Mouse (Mus musculus) cerebellum, adult 11-12 months (tissue): ENCODE data around the gene Tmem88b.
"Not testable (repeated sequence)": the region's sequence is repeated elsewhere in the genome, so short reads cannot be mapped to it uniquely, and the experiment has no call there.

Source experiments
- DNase-seq: peaks from one replicate; pipeline ENCODE4 v3.0.0; 2022

The Tmem88b gene

GRCm38 (mm10) chr4:155785819-155786218 is at the start of gene Tmem88b:
TSS of gene Tmem88b (minus strand) at chr4:155785874.
- no peak for DNase-seq

GRCm38 (mm10) chr4:155833836-155834235 is 48.2 kb upstream of the Tmem88b start:
- DNase-seq, result peak; percentile 62

- peak; percentile 32 for DNase-seq
Observed at GRCm38 (mm10) chr4:155833234-155833633, 47.6 kb upstream of the Tmem88b start.

- peak; percentile 62 for DNase-seq
Observed at GRCm38 (mm10) chr4:155832321-155832720, 46.6 kb upstream of the Tmem88b start.

- DNase-seq, result no peak
Observed at GRCm38 (mm10) chr4:155831831-155832230, 46.2 kb upstream of the Tmem88b start.

- DNase-seq, result peak; percentile 94
Observed at GRCm38 (mm10) chr4:155831205-155831766, 45.6 kb upstream of the Tmem88b start, which contains the start of gene Aurkaip1. TSS of gene Aurkaip1 (plus strand) at chr4:155831272.

GRCm38 (mm10) chr4:155830596-155830995 is 44.9 kb upstream of the Tmem88b start:
- DNase-seq, result peak; percentile 23

- peak; percentile 35 for DNase-seq
Observed at GRCm38 (mm10) chr4:155829866-155830265, 44.2 kb upstream of the Tmem88b start.

- DNase-seq, result no peak
Observed at GRCm38 (mm10) chr4:155823443-155823842, 37.8 kb upstream of the Tmem88b start.

GRCm38 (mm10) chr4:155821025-155821424 is 35.4 kb upstream of the Tmem88b start:
- no peak for DNase-seq

GRCm38 (mm10) chr4:155817533-155817932 is 31.9 kb upstream of the Tmem88b start:
- no peak for DNase-seq

GRCm38 (mm10) chr4:155812665-155813181 is 27.0 kb upstream of the Tmem88b start:
- DNase-seq, result no peak

GRCm38 (mm10) chr4:155811929-155812664 is 26.4 kb upstream of the Tmem88b start, which contains the start of gene Ccnl2:
TSS of gene Ccnl2 (plus strand) at chr4:155812489.
- peak; percentile 93 for DNase-seq

- DNase-seq, result no peak
Observed at GRCm38 (mm10) chr4:155807841-155808240, 22.2 kb upstream of the Tmem88b start.

- peak; percentile 92 for DNase-seq
Observed at GRCm38 (mm10) chr4:155803340-155804041, 17.8 kb upstream of the Tmem88b start.

GRCm38 (mm10) chr4:155802741-155803339 is 17.2 kb upstream of the Tmem88b start, which contains the start of gene Mrpl20:
TSS of gene Mrpl20 (plus strand) at chr4:155802878.
- no peak for DNase-seq

GRCm38 (mm10) chr4:155802075-155802474 is 16.4 kb upstream of the Tmem88b start:
- DNase-seq, result no peak

GRCm38 (mm10) chr4:155793730-155794129 is 8.1 kb upstream of the Tmem88b start:
- no peak for DNase-seq

- no peak for DNase-seq
Observed at GRCm38 (mm10) chr4:155791240-155791933, 5.7 kb upstream of the Tmem88b start.

GRCm38 (mm10) chr4:155790650-155791161 is 5.0 kb upstream of the Tmem88b start:
- DNase-seq, result no peak

- DNase-seq, result no peak
Observed at GRCm38 (mm10) chr4:155790021-155790489, 4.4 kb upstream of the Tmem88b start, which contains the start of gene Ankrd65. TSS of gene Ankrd65 (plus strand) at chr4:155790439.

GRCm38 (mm10) chr4:155788833-155789232 is 3.2 kb upstream of the Tmem88b start:
- not testable (repeated sequence) for DNase-seq
